Mouse (Mus musculus) thymus, postnatal 10 days (tissue): ENCODE data around the gene Plcd4.
A peak's percentile ranks its signal among the peaks of the same experiment; 100 is the strongest.
"Not testable (repeated sequence)": the region's sequence is repeated elsewhere in the genome, so short reads cannot be mapped to it uniquely, and the experiment has no call there.

Source experiments
- DNase-seq, 2 experiments: peaks; one replicate each; pipeline ENCODE4 v3.0.0; 2021; ENCODE audit warnings: low spot score in 2 of 2

The Plcd4 gene

DNA sequence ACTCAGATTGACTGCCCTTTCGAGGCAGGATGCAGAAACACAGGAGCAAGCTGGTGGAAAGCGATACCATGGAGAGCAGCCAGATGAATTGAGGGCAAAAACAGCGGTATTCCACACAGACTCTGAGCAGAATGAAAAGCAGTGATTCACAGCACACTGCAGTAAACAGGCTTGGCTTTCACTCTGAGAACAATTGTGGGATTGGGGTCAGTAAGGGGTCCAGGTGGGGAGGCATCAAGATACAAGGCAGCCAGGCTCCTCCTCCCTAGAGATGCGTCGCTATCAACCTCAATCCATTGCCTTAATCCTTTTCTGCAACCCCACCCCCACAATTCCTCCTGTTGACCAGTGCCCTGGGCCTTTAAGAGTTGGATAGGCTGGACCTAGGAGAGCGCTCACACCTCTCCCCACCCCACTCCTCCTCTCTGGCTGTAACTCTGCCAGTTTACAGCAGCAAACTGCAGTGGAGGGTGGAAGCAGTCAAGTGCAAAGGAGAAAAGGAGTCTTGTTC is at the start of gene Plcd4:
TSS of gene Plcd4 (plus strand) at position 438 of the 511 bp plus-strand sequence.
- DNase-seq: no peak

DNA sequence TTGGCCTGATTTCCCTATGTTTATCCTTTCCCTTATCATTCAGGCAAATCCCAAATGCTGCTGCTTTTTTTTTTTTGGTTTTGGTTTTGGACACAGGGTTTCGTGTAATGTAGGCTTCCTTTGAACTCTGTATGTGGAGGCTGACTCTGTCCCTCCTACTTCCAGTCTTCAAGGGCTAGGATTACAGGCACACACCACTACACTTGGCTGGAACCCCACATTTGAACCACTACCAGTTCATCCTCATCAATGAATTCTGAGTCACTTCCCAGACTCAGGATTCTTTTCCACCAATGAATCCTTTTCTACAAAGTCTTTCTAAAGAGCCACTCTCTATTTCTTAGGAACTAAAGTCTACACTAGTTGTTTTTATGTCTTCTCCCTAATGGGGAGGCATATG is 41.6 kb upstream of the Plcd4 start:
- no peak for DNase-seq

DNA sequence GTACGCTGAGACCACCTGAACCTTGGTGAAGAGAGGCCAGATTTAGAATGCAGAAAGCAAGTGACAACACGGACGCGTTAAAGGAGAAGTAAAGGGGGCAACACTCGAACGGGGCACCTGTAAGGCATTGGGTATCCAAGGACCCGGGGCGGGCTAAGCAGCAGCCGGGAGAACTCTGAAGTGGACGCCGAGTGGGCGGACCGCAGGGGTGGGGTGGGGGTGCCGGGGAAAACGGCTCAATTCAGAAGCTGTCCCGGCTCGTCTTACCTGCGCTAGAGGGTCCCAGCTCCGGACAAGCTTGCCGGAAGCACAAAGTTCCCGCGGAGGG is 37.3 kb upstream of the Plcd4 start:
- DNase-seq: no peak

DNA sequence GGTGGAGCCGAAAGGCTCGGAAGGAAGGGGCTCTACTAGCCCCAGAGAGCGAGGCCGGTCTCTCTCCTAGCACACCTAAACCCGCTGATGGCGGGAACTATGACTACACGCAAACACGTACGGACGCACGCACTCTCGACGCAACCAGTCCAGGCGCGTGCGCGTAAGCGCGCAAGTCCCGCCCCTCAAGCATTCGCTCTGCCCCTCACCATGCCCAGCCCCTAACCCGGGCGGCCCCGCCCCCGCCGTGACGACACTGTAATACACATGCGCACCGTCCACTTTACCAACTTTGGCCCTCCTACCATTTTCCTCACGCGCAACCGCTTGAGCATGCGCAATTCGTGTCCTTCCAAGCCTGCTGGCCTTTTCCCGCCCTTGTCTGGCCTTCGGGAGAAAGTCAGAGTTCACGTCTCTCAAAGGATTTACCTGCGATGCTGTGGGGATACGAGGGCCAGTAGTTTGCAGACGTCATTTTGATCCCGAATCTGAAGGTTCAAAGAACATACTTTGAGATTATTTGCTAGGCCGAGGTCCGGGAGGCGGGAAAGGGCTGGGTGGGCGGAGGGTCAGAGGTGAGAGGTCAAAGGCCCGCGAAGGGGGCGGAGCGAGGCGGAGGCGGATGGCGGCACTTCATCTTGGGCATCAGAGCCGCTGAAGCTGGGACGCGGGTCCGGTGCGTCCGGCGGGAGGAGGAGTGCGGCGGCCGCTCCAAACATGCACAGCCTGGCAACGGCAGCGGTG is 36.8 kb upstream of the Plcd4 start, which contains the start of gene Cnot9:
TSS of gene Cnot9 (plus strand) at position 338 of the 744 bp plus-strand sequence.
- DNase-seq: peak; percentile 100

DNA sequence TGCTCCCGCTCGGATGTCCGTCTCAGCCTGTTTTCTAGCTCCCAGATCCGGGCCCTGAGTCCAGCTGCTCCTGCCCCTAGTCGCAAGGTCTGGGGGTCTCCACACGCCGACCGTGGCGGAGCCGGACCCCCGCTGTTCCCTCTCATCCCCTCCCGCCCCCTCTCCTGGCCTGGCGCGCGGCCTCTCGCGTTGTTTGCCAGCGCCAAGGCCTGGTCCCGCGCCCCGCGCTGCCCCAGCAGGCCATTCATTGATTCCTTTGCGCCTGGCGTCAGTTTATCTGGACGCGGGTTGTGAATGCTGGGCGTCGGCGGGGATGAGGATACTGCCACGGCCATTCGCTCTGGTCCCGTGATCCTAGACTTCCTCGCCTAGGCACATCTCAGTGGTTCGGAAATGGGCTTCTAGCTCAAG is 36.2 kb upstream of the Plcd4 start:
- no peak for DNase-seq

DNA sequence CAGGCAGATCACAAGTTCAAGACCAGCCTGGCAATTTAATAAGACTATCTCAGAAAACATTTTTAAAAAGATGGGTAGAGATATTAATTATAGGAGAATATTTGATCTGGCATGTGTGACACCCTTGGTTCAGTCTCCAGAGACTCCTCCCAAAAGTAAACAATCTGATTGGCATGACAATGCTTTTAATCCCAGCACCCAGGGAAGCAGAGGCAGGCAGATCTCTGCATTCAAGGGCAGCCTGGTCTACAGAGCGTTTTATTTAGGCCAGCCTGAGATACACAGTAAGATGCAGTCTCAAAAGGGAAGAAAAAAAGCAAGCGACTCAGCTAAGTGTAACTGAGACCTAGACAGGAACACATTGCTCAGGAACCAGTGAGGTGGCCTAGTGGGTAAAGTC is 34.9 kb upstream of the Plcd4 start:
- no peak for DNase-seq

DNA sequence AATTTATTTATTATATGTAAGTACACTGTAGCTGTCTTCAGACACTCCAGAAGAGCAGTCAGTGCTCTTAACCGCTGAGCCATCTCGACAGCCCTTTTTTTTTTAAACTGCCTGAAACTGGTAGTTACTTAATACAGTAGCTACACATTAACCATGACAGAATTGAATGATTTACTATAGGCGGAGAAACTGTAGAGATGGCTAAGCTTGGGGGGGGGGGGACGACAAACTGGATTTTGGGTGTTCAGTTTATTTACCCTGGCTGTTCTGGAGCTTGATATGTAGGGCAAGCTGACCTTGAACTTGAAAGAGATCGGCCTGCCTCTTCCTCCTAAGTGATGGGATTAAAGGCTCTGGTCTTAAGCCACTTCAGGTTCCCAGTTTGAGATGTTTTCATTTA is 31.4 kb upstream of the Plcd4 start:
- no peak for DNase-seq

DNA sequence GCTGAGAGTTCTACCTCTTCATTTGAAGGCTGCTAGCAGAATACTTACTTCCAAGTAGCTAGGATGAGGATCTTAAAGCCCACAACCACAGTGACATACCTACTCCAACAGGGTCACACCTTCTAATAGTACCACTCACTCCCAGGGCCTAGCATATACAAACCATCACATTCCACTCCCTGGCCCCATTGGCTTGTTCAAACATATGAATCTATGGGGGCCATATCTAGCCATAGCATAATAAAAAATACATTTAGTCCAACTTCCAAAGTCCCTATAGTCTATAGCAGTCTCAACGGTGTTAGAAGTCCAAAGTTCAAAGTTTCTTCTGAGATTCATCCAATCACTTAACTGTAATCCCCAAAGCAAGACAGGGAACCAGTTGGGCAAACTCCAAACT is 29.7 kb upstream of the Plcd4 start:
- not testable (repeated sequence) for DNase-seq

DNA sequence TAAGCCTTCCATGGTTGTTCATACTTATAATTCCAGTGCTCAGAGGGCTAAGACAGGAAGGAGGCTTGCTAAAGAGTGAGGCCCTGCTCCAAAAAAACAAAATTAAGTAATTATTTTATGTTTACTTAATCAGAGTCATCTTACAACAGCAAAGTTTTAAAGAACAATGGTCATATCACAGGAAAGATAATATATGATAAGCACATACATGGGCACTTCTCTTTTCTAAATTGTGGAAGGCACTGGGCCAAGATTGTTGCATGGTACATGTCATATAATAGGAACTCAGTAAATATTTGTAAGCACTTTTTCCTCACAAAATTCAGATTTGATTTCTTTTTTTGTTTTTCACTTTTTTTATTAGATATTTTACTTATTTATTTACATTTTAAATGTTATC is 22.8 kb upstream of the Plcd4 start:
- DNase-seq: no peak

DNA sequence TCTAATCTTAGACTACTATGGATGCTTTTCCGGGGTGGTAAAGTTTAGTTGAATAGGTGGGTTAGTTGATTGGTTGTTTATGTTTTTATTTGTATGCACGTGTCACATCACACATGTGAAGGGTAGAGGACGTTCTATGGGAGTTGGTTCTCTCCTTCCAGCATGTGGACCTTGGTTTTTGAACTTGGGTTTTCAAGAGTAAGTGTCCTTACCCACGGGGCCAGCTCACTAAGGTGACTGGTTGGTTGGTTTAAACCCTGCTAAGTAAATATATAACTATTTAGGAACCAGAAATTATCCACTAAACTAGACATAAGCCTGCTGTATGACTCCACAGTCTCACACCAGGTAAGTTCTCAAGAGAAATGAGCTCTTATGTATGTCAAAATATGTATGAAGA is 17.9 kb upstream of the Plcd4 start:
- DNase-seq: no peak

DNA sequence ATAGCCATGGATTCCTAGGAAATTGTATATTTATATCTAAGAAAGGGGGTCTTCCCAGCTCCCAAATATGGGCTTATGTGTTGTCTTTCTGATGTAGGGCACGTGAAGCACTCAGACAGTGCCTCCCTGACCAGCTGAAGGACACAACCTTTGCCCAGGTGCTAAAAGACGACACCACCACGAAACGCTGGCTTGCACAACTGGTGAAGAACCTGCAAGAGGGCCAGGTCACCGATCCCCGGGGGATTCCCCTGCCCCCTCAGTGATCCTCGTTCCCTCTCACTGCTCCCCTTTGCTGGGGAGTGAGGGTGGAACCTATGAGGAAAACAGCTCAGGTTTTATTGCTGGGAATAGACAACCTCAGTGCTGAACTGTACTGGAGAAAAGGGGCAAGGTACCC is 14.1 kb upstream of the Plcd4 start:
- DNase-seq: no peak

DNA sequence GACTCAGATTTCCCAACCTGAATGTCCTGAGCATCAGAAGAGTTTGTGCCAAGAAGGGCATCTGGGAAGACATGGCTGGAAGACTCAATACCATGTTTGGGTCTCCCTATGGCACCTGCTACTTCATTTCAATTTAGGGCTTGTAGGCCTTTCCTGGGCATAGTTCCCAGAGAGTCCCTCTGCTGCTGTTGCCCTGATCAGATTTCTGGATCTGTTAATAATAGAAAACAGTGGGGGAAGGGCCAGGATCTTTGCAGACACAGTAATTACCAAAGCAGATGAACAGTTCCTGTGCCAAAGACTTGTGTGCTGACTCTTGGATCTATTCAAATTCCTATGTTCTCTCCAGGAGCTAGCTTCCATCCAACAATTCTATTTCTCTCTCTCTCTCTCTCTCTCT is 4.0 kb upstream of the Plcd4 start:
- no peak for DNase-seq

DNA sequence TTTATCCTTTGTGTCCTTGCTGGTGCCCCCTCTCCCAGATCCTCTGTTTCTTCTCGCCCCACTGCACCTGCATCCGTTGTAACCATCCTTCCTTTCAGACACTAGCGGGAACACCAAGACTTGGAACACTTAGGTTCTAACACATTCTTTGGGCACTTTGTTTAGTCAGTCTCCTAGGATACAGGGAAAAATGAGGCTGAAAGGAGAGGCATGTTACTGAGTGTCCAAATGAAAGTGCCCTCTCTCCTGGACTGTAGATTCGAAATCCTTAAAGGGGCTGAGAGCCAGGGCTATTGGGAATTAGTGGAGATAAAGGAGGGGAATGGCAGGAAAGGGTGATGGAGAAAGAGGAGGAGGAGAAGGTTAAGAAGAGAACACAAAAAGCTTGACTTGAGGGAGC is 1.5 kb downstream of the Plcd4 start, which contains the start of gene Usp37:
TSS of gene Usp37 (minus strand) at position 101 of the 400 bp plus-strand sequence.
- DNase-seq: no peak

DNA sequence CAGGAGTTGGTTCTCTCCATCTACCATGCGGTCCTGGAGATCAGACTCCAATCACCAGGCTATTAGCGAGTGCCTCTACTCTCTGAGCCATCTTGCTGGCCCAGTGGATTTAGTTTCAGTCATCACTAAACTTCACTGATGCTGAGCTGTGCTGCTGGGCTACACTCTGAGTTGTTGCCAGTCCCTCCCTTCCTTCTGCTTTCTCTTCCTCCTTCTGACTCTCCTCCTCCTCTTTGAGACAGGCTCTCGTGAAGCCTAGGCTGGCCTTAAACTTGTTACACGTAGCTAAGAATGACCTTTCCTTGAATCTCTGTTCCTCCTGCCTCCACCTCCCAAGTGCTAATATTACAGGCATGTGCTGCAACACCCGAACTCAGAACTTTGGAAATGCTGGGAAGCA is 16.4 kb downstream of the Plcd4 start:
- no peak for DNase-seq

DNA sequence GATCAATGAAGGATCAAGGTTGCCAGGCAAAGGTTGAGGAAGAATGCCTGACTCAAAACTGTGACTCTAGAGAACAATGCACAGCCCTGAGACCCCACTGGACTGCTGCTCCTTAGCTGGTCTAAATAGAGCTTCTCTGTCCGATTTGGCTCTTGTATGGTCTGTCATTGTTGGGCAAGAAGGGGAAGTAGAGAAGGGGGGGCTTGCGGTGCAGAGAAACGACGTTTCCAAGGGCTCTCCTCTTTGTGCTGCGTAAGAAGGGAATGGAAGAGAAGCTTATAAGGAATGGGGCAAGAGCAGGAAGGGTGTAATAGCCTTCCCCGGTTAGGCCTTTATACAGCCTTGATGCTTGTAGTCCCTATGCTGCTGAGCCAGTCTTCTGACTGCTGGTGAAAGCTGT is 23.1 kb downstream of the Plcd4 start:
- DNase-seq: no peak

DNA sequence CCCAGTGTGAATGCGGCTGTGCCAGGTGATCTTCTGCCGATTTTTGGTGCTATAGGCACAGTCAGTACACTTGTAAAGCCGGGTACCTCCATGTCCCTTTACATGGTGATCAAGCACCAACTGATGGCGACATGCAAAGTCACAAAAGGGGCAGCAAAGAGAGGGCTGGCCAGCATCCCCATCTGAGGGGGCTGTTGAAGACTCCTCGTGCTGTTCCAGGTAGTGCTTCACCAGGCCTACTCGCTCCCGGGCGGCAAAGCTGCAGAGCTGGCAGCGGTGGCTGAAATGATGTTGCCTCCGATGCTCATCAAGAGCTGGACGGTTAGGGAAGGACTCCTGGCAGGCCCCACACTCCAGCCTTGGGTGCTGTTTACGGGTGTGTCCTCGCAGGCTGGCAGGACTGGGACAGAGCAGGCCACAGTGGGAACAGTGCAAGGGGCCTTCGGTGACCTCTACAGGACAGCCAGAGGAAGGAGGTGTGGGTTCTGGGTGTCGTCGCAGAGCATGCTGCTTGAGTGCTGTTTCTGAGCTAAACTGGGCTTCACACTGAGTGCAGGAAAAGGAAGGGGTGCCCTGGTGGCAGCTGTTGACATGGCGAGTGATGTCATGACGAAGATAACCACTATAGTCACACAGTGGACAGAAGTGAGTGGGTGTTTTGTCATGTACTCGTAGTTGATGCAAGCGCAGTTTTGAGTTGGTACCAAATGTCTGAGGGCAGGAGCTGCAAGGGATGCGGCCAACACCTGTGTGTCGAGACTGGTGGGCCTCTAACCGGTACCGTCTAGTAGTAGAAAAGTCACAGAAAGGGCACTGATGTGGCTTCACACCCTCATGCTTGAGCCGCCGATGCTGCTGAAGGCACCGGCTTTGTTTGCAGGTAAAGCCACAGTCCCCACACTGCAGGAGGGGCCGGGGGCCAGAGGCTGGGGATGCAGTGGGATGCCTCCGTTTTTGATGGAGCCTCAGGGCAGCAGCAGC is 27.3 kb downstream of the Plcd4 start:
- no peak for DNase-seq

DNA sequence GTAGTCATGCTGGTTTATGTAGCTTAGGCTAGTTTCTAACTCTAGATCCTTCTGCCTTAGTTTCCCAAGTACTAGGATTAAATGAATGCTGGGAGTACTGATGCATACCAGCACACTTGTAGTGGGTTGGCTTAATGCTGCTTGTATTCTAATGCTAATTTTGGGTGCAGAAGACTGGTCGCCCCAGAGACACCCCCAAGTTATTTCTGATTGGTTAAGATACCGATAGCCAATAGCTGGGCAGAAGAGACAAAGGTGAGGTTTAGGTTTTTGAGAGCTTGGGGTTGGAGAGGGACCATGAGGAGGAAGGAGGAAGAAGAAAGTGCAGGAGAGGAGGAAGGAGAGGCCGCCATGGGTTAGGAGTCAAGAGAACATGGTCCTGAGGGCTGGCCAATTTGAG is 39.9 kb downstream of the Plcd4 start:
- DNase-seq: no peak

DNA sequence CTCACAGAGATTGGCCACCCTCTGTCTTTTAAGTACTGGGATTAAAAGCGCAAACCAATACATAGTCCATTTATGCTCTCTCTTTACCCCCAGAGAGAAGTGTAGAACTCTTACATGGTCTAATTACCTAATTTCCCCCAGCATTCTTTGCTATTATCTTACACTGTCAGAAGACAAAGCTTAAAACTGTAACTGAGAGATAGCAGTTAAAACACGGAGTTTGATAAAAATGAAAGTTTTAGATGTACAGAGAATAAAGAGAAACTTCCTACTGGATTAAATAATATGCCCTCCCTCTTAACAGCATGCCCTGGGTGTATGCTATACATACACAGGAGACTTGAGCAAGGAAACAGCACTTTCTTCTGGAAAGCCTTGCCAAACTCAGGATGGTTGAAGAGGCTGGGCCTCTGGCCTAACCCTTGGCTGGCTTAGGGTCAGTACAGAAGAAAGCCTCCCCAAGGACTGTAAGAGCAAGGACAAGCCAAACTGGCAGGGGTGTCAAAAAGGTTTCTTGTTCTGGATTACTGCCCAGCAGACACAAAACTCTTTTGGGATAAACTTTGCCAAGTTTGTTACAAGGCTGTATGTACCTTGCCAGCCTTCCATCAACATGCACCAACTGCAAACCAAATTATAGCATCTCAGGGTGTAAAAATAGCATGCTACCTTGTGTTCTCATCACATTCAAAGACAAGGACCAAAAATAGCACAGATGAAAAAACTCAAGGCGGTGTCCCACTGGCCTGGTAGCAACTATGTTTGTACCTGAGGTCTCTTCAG is 42.1 kb downstream of the Plcd4 start:
- DNase-seq: no peak

DNA sequence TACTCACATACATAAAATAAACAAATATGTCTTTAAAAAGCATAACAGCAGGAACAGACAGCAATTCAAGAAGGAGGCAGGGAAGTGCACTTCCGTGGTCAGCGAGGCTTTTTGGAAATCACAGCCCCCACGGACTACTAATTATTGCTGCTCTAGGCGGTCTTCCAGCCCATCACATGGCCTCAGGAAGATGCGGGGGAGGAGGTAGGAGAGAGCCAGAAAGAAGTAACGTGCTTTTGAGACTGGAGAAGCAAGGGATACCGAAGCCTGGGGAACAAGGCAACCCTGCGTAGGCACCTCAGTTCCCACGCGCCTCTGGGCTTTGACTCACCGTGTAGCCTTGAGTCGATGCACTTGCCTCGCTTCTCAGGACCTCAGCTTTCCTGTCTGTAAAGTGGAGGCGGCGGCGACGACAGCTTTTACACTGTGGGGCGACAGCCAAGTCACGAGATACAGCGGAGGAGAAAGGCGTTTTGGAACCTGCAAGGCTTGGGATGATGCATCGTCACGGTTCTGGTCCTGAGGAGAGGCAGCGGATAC is 44.6 kb downstream of the Plcd4 start:
- no peak for DNase-seq

DNA sequence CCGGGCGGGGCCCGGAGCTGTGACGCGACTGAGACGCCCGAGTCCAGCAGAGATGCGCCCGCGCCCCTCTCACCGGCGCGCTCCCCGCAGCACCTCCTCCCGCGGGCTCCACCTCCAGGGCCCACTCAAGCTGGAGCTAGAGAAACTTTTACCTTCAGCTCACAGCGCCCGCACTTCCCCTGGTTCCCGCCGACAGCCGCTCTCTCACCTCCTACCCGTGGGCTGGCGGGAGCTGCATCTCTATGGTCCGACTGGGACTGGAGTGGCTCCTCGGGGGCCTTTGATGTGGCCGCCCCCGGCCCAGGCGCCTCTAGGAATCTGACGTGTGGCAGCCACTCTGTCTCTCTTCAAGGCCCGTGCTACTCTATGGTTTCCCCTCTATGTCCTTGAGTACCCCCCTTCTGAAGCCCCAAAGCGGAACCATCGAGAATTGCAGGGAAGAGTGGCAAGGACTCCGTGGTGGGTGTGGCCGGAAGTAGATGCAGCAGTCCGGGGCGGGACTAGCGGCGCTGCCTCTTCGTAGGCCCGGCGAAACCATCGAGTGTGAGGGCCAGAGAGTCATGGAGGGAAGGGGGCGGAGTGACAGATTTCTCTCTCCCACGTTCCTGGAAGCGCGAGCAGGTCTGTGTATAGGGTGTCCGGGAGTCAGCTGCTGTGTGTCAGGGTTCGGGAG is 45.2 kb downstream of the Plcd4 start, which contains the start of the genes Zfp142 and Bcs1l:
TSS of gene Zfp142 (minus strand) at position 474 of the 673 bp plus-strand sequence.
TSS of gene Bcs1l (plus strand) at position 517 of the 673 bp plus-strand sequence.
- DNase-seq: peak; percentile 98

DNA sequence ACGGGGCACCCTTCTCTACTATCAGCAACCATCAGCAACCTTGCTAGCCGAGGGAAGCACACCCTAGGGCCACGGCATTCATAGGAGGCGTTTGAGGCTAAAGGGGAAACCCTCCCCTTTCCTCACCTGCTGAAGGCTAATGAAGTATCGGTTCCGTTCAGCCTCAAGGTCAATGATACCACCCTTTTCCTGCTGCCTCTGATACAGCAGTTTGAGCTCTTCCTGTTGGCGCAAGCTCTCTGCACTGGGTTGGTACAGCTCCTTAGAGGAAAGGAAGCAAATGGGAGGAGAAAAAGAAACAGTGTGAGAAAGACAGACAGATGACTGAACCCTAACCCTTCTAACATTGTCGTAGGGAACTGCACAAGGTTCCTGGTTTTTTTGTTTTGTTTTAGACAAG is 51.7 kb downstream of the Plcd4 start:
- DNase-seq: no peak
